Mouse (Mus musculus) cerebellum, adult 2 months (tissue): Measurements from ENCODE around the gene Bri3bp. TPM values are rescaled to one million over a fixed set of nuclear protein-coding genes. Genes with fewer than 3 reads are reported as not detected.
A peak's percentile ranks its signal among the peaks of the same experiment; 100 is the strongest.
"Not testable (repeated sequence)": the region's sequence is repeated elsewhere in the genome, so short reads cannot be mapped to it uniquely, and the experiment has no call there.

Experiments
- DNase-seq, 2 experiments: peaks; one replicate each; pipeline ENCODE4 v3.0.0; 2021
- H3K27ac ChIP-seq: fragments of 200-500 bp; 2 replicates; pipeline ENCODE4 v1.5.1; 2012; ENCODE audit warnings: low read length, control low read depth, inconsistent platforms; ENCODE audit not compliant: insufficient read depth
- H3K27me3 ChIP-seq: fragments of 200-500 bp; 2 replicates; pipeline ENCODE4 v1.6.1; 2012; ENCODE audit warnings: inconsistent platforms, mild to moderate bottlenecking, low read length, moderate library complexity; ENCODE audit not compliant: control insufficient read depth, insufficient read depth
- H3K4me1 ChIP-seq: fragments of 200-500 bp; 2 replicates; pipeline ENCODE4 v1.6.1; 2011; ENCODE audit warnings: low read length; ENCODE audit not compliant: control insufficient read depth, insufficient read depth
- H3K4me3 ChIP-seq: fragments of 200-500 bp; replicated peaks from 2 replicates; pipeline ENCODE3; 2011; ENCODE audit warnings: mild to moderate bottlenecking, low read depth, low read length, control low read depth; ENCODE audit not compliant: insufficient read depth
- CTCF ChIP-seq: fragments of 200-500 bp; IDR thresholded peaks from 2 replicates; pipeline ENCODE4 v1.5.1; 2011; ENCODE audit warnings: low read depth, mild to moderate bottlenecking, control low read depth, low read length, moderate library complexity, borderline replicate concordance; ENCODE audit not compliant: insufficient read depth
- POLR2A ChIP-seq: fragments of 200-500 bp; IDR thresholded peaks from 2 replicates; pipeline ENCODE4 v1.6.1; 2011; ENCODE audit warnings: low read length, control low read depth, borderline replicate concordance; ENCODE audit not compliant: insufficient read depth
- WGBS: fragments of 180-500 bp; shearing (Covaris S2); methylation state at CpG from one replicate; pipeline ENCODE4 v1.1.7; 2018; 5-methylcytosine and 5-hydroxymethylcytosine counted together
- polyA plus RNA-seq: library from polyadenylated mRNA; depleted of rRNA; stranded (reverse); fragments of >200 nt; gene quantifications from 2 replicates; pipeline ENCODE4 v1.2.3, GENCODE M21; 2012

The Bri3bp gene
- polyA plus RNA-seq, 1 experiment: 39.1 TPM

DNA sequence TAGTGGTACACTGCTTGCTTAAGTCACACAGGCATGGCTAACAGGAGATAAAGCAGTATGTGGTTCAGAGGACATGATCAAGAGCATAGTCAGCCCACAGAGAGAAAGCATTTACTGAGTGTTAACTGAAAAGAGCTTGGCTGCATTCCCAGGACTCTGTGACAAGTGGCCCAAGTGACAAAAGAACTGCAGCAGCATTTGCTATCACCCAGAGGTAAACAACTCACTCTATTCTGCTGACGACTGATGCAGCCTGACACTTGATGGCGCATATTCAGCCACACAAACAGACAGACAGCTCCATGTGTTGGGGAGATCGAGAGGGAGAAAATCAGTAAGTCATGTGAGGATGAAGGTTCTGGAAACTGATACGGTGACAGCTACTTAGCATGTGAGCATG, 27.6 kb upstream of the Bri3bp start:
- Histone ChIP-seq H3K4me3 (no peak overlapping the region), H3K27me3 (no peaks in the 10 kb centered on the region), H3K4me1 (peaks cover 11% of the 10 kb centered on the region), H3K27ac (no peak overlapping the region)
- 69% methylated on average over 4 of the region's 4 CpGs for WGBS
- TF ChIP-seq CTCF: no peak
- no peak for TF ChIP-seq POLR2A
- no peak for DNase-seq

DNA sequence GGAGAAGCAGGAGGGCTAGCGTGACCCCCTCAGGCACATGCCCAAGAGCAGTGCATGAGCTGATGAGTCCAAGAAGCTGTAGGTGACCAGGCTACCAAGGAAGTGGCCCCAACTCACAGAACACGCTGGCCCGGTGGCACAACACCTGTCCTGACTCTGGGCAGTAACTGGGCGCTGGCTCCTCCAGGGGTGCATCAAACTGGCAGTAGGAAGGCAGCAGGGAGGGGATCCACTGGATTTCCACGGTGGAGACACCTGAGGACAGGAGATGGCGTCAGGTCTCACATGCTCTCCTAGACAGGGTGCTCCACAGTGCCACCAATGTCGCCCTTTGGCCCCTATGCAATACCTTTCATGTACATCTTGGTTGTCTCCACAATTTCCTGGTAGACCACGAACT, 25.2 kb upstream of the Bri3bp start:
- Histone ChIP-seq H3K4me3 (no peak overlapping the region), H3K27me3 (no peaks in the 10 kb centered on the region), H3K4me1 (peaks cover 16% of the 10 kb centered on the region), H3K27ac (no peak overlapping the region)
- TF ChIP-seq CTCF: no peak
- TF ChIP-seq POLR2A: no peak
- WGBS: 95% methylated on average over 8 of the region's 8 CpGs
- DNase-seq: no peak

DNA sequence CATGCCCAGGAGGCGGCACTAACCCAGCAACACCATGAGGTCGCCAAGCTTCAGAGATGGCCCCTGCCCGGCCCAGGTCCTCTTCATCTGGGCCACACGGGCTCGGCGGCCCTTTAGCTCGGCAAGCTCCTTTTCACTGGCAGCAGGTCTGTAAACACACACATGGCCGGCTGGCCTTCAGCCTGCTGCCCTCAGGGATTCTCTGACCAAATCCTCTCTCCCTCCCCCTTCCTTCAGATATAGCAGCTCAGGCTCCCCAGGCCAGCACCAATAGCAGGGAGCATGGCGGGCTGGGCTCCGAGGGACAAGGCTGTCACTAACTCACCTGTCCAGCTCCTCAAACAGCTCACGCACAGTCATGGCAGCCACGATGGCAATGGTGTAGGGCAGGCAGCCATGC, 22.7 kb upstream of the Bri3bp start:
- Histone ChIP-seq H3K4me3 (peak overlapping the region; percentile 8), H3K4me1 (peaks cover 16% of the 10 kb centered on the region), H3K27me3 (no peaks in the 10 kb centered on the region), H3K27ac (peak overlapping the region; percentile 74)
- peak; percentile 72 to 76 for DNase-seq
- no peak for TF ChIP-seq CTCF
- no peak for TF ChIP-seq POLR2A
- 11% methylated on average over 12 of the region's 12 CpGs for WGBS

DNA sequence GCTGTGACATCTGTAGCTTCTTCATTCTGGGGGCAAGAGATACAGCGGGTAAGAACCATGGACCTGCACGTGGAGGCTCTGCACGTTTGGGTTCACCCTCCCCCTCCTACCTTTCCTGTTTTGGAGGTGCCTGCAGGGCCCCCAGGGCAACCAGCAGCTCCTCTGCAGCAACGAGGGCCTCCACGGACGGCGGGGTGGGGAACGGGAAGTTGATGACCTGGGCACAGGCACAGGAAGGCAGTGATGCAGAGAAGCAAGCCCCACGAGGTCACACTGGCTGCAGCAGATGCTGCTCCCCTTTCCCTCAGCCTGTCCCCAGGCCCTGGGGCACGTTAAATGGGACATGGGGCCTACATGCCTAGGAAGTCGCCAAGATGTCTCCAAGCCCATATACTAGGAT, 22.2 kb upstream of the Bri3bp start:
- peaks cover 16% of the 10 kb centered on the region for H3K4me1 ChIP-seq
- TF ChIP-seq CTCF (no peak), POLR2A (no peak)
- H3K27ac ChIP-seq: peak overlapping the region; percentile 74
- no peak overlapping the region for H3K4me3 ChIP-seq
- whole genome bisulfite sequencing: 28% methylated on average over 11 of the region's 11 CpGs
- H3K27me3 ChIP-seq: no peaks in the 10 kb centered on the region
- no peak for DNase-seq

DNA sequence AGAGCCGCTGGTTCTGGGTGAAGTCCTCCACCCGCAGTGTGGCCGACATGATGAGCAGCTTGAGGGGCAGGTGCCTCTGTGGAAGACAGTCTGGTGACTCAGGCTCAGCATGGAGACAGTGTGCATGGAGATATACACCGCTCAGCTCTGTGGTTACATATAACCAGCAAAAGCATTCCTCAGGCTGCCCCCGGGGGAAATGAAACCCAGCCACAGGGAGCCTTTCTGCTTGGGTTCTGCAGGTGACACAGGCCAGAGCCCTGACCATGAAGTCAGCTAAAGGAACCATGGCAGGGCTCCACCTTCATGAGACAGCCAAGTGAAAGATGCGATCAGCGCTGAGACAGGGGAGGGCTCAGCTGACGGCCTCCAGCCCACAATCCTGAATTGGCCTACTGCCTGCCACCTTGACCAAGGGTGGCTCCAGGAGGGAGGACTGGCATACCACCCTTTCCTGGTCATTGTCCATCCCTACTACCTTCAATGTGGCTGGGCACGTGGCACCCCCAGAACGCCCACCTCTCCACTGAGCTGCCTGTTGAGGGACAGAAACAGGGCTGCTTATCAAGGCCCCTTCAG, 15.6 kb upstream of the Bri3bp start:
- no peak for DNase-seq
- Histone ChIP-seq H3K27me3 (no peaks in the 10 kb centered on the region), H3K4me3 (no peak overlapping the region), H3K27ac (no peak overlapping the region), H3K4me1 (no peaks in the 10 kb centered on the region)
- TF ChIP-seq POLR2A (no peak), CTCF (no peak)
- 90% methylated on average over 10 of the region's 10 CpGs for WGBS

DNA sequence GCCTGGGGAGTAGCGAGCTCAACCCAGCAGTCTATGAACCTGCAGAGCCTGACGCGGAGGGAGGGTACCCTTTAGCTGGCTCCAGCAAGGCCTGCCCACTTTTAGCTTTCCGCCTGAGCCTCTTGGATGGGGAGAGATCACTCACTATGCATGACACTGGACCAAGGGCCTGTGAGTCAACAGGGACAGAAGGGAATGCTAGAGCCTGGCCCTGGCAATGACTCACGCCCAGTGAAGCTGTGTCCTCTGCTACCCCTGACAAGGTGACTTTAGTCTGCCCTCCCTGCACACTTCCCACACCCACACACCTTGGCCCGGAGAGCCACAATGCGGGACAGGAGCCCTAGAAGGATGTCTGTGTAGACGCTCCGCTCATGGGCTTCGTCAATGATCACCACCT, 15.0 kb upstream of the Bri3bp start:
- no peak for TF ChIP-seq POLR2A
- WGBS: 93% methylated on average over 10 of the region's 10 CpGs
- Histone ChIP-seq H3K4me1 (no peaks in the 10 kb centered on the region), H3K27me3 (no peaks in the 10 kb centered on the region), H3K27ac (no peak overlapping the region), H3K4me3 (no peak overlapping the region)
- no peak for DNase-seq

DNA sequence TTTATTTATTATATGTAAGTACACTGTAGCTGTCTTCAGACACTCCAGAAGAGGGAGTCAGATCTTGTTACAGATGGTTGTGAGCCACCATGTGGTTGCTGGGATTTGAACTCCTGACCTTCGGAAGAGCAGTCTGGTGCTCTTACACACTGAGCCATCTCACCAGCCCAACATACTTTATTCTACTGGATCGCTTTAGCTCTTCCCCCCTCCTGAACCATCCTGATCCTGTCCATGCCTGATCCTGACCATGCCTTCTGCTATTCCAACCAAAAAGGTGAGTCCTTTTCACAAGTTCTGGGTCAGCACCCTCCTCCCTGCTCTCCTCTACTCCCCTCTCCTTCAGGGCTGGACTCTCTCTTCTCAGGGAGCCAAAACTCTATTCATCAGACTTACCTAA, 9.0 kb upstream of the Bri3bp start:
- WGBS: 81% methylated on average over 2 of the region's 2 CpGs
- H3K27ac ChIP-seq, DNase-seq, H3K27me3 ChIP-seq, H3K4me1 ChIP-seq, H3K4me3 ChIP-seq: not testable (repeated sequence)

DNA sequence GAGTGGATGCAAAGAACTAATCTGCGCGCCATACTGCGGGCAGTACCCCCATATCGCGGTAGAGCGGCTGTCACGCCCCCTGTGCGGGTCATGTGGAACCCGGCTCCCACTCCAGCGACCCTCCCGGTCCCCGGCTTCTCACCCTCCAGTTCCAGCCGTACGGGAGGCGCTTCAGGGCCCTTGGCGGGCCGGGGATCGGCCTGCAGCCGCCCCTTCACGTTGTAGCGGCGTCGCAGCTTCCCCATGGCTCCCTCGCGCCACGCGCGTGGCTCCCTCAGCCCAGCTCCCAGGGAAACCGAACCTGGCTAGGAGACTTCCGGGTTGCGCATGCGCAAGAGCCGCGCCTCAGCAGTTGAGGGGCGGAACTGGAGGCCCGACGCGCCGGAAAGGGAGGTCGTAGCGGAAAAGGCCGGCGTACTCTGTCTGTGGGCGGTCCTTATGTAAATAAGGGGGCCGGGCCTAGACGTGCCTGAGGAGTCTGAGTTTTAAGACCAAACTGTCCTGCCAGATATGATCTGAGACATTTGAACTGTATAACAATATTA, 7.5 kb upstream of the Bri3bp start, which contains the start of gene Dhx37:
Gene Dhx37, minus strand, starts transcription at position 329 of the 545 bp plus-strand sequence.
- WGBS: under 1% methylated on average over 46 of the region's 46 CpGs
- peaks cover 7% of the 10 kb centered on the region for H3K4me1 ChIP-seq
- DNase-seq: peak; percentile 92 to 94
- TF ChIP-seq POLR2A: peak; percentile 66; the same call in 1 of the 2 replicates
- TF ChIP-seq CTCF: no peak
- no peaks in the 10 kb centered on the region for H3K27me3 ChIP-seq
- peak within 1 kb of the TSS; percentile 61 for H3K4me3 ChIP-seq
- no peak within 1 kb of the TSS for H3K27ac ChIP-seq
